In the genomic region with DNA sequence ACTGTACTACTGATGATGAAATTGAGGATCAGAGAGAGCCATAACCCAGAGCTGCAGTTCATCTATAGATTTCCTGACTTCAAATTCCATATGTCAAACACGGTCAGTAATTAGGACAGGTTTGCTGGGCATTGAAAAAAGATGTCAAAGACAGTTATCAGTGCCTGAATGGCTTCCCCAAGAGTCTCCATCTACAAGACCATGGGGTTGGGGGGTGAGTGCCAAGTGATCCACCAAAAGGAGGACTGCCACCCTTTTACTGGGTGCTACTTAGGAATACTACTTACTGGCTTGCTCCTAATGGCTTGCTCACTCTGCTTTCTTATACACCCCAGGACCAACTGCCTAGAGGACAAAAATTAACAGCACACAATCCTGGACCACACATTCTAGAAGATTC, we compare ENCODE assay signal across 18 mouse cellular contexts.
A peak's percentile ranks its signal among the peaks of the same experiment; 100 is the strongest.
DNase-seq lines count a peak whose midpoint lies in the region; ATAC-seq lines count a peak whose summit lies in the region.
"Had no signal": no experiment of that assay in that cellular context is flagged by ENCODE, and none has a peak within 500 bp of the region (broad histone marks: within the 10 kb centered on the region; RNA-seq: fewer than 3 reads in every experiment).

No protein-coding gene starts in this region.

- no peak overlapping the region for H3K4me3 ChIP-seq in forebrain, embryonic 11.5 days (ENCODE audit: low read depth, low read length)
- H3K4me3 ChIP-seq in forebrain, embryonic 16.5 days (replicated peaks; ENCODE audit: low read length): no peak overlapping the region
- H3K4me3 ChIP-seq in hindbrain, embryonic 10.5 days: no peak overlapping the region
- H3K4me3 ChIP-seq in hindbrain, embryonic 13.5 days: no peak overlapping the region
- H3K4me3 ChIP-seq in midbrain, embryonic 14.5 days (replicated peaks; ENCODE audit: low read depth, low read length): no peak overlapping the region
- H3K4me3 ChIP-seq: embryonic facial prominence, embryonic 12.5 days; heart, embryonic 10.5 days; hindbrain, embryonic 15.5 days had no signal

- DNase-seq in forebrain, embryonic 11.5 days (ENCODE audit: low spot score): no peak
- no peak for DNase-seq in hindbrain, embryonic 10.5 days (ENCODE audit: low spot score)
- no peak for DNase-seq in midbrain, embryonic 14.5 days
- DNase-seq in retina, postnatal 1 day: peak; percentile 51
- no peak for DNase-seq in kidney, postnatal 25 days
- DNase-seq: adrenal gland, postnatal 14 days; cerebellum, adult 11-12 months; cerebellum, adult 9-10 months; cerebellum, postnatal 25 days; gastrocnemius, postnatal 36 days; heart, adult 18-20 months; heart, postnatal 10 days had no signal

- no peak overlapping the region for H3K9ac ChIP-seq in forebrain, embryonic 11.5 days (ENCODE audit: low read length)
- H3K9ac ChIP-seq in forebrain, embryonic 16.5 days (replicated peaks; ENCODE audit: low read depth, low read length): no peak overlapping the region
- H3K9ac ChIP-seq in hindbrain, embryonic 13.5 days: no peak overlapping the region
- no peak overlapping the region for H3K9ac ChIP-seq in midbrain, embryonic 14.5 days (replicated peaks; ENCODE audit: low read length)
- H3K9ac ChIP-seq: embryonic facial prominence, embryonic 12.5 days; hindbrain, embryonic 15.5 days had no signal

- H3K27ac ChIP-seq in forebrain, embryonic 11.5 days (ENCODE audit: low read depth, low read length): peak overlapping the region; percentile 94
- H3K27ac ChIP-seq in forebrain, embryonic 16.5 days (ENCODE audit: low read length): no peak overlapping the region
- peak overlapping the region; percentile 91 for H3K27ac ChIP-seq in hindbrain, embryonic 10.5 days
- no peak overlapping the region for H3K27ac ChIP-seq in hindbrain, embryonic 13.5 days
- H3K27ac ChIP-seq in midbrain, embryonic 14.5 days (replicated peaks; ENCODE audit: low read depth, low read length): peak overlapping the region; percentile 72
- H3K27ac ChIP-seq: embryonic facial prominence, embryonic 12.5 days; heart, embryonic 10.5 days; hindbrain, embryonic 15.5 days had no signal

- H3K36me3 ChIP-seq in forebrain, embryonic 11.5 days (ENCODE audit: control insufficient read depth, insufficient read depth, low read length): no peaks in the 10 kb centered on the region
- H3K36me3 ChIP-seq in forebrain, embryonic 16.5 days (ENCODE audit: control insufficient read depth, insufficient read depth): no peaks in the 10 kb centered on the region
- H3K36me3 ChIP-seq in hindbrain, embryonic 10.5 days: no peaks in the 10 kb centered on the region
- no peaks in the 10 kb centered on the region for H3K36me3 ChIP-seq in hindbrain, embryonic 13.5 days
- no peaks in the 10 kb centered on the region for H3K36me3 ChIP-seq in midbrain, embryonic 14.5 days (ENCODE audit: control insufficient read depth, insufficient read depth, low read length)
- H3K36me3 ChIP-seq: embryonic facial prominence, embryonic 12.5 days; heart, embryonic 10.5 days; hindbrain, embryonic 15.5 days had no signal

- ATAC-seq in forebrain, embryonic 11.5 days (replicated peaks; ENCODE audit: low FRiP score): no peak
- no peak for ATAC-seq in forebrain, embryonic 16.5 days
- ATAC-seq in hindbrain, embryonic 13.5 days (ENCODE audit: low FRiP score): no peak
- ATAC-seq in midbrain, embryonic 14.5 days (ENCODE audit: low FRiP score, low TSS enrichment): no peak
- ATAC-seq: activated CD4-positive, CD25-positive, alpha-beta regulatory T cell, adult 4 months had no signal

- H3K9me3 ChIP-seq in forebrain, embryonic 11.5 days (ENCODE audit: control insufficient read depth, low read length): no peaks in the 10 kb centered on the region
- no peaks in the 10 kb centered on the region; the same call in 1 of the 2 replicates for H3K9me3 ChIP-seq in forebrain, embryonic 16.5 days (ENCODE audit: control insufficient read depth, low read length)
- H3K9me3 ChIP-seq in hindbrain, embryonic 10.5 days: peaks cover 2% of the 10 kb centered on the region; the same call in 1 of the 2 replicates
- no peaks in the 10 kb centered on the region for H3K9me3 ChIP-seq in hindbrain, embryonic 13.5 days
- H3K9me3 ChIP-seq in midbrain, embryonic 14.5 days (ENCODE audit: control insufficient read depth, low read length): no peaks in the 10 kb centered on the region
- H3K9me3 ChIP-seq: embryonic facial prominence, embryonic 12.5 days; heart, embryonic 10.5 days; hindbrain, embryonic 15.5 days had no signal

- peaks cover 11% of the 10 kb centered on the region; the same call in 1 of the 2 replicates for H3K4me1 ChIP-seq in forebrain, embryonic 11.5 days (replicated peaks; ENCODE audit: control insufficient read depth, insufficient read depth, low read length)
- peaks cover 22% of the 10 kb centered on the region for H3K4me1 ChIP-seq in forebrain, embryonic 16.5 days (replicated peaks; ENCODE audit: control insufficient read depth, insufficient read depth, low read length)
- H3K4me1 ChIP-seq in hindbrain, embryonic 10.5 days (replicated peaks): peaks cover 43% of the 10 kb centered on the region
- H3K4me1 ChIP-seq in hindbrain, embryonic 13.5 days (replicated peaks): peaks cover 30% of the 10 kb centered on the region
- peaks cover 33% of the 10 kb centered on the region for H3K4me1 ChIP-seq in midbrain, embryonic 14.5 days (ENCODE audit: control insufficient read depth, insufficient read depth, low read length)
- H3K4me1 ChIP-seq: heart, embryonic 10.5 days had no signal

- 54% methylated on average over 1 of the region's 1 CpGs for WGBS in forebrain, embryonic 11.5 days
- WGBS in forebrain, embryonic 16.5 days: 44% methylated on average over 1 of the region's 1 CpGs
- 82% methylated on average over 1 of the region's 1 CpGs for WGBS in hindbrain, embryonic 10.5 days
- 88% methylated on average over 1 of the region's 1 CpGs for WGBS in hindbrain, embryonic 13.5 days
- 45% methylated on average over 1 of the region's 1 CpGs for WGBS in midbrain, embryonic 14.5 days

- no peaks in the 10 kb centered on the region for H3K27me3 ChIP-seq in forebrain, embryonic 11.5 days (ENCODE audit: control insufficient read depth, insufficient read depth, low read length)
- no peaks in the 10 kb centered on the region for H3K27me3 ChIP-seq in forebrain, embryonic 16.5 days (replicated peaks; ENCODE audit: control insufficient read depth, insufficient read depth, low read length)
- H3K27me3 ChIP-seq in hindbrain, embryonic 10.5 days (ENCODE audit: insufficient read depth, poor library complexity, severe bottlenecking): no peaks in the 10 kb centered on the region
- H3K27me3 ChIP-seq in hindbrain, embryonic 13.5 days: no peaks in the 10 kb centered on the region
- H3K27me3 ChIP-seq in midbrain, embryonic 14.5 days (ENCODE audit: control insufficient read depth, insufficient read depth, low read length): no peaks in the 10 kb centered on the region
- H3K27me3 ChIP-seq: hindbrain, embryonic 15.5 days had no signal

- H3K4me2 ChIP-seq in forebrain, embryonic 11.5 days (ENCODE audit: low read depth, low read length, severe bottlenecking): no peak overlapping the region
- no peak overlapping the region for H3K4me2 ChIP-seq in forebrain, embryonic 16.5 days (ENCODE audit: low read length)
- H3K4me2 ChIP-seq in hindbrain, embryonic 13.5 days: no peak overlapping the region
- no peak overlapping the region for H3K4me2 ChIP-seq in midbrain, embryonic 14.5 days (ENCODE audit: low read length)
- H3K4me2 ChIP-seq: embryonic facial prominence, embryonic 12.5 days; hindbrain, embryonic 15.5 days had no signal

Comparison
In these comparisons a context has a peak if more than half of its experiments do, and no peak if none do; other contexts are left out.
1. H3K27ac ChIP-seq: peak in forebrain, embryonic 11.5 days (single experiment), hindbrain, embryonic 10.5 days (single experiment) and midbrain, embryonic 14.5 days (single experiment); none in forebrain, embryonic 16.5 days (single experiment) and hindbrain, embryonic 13.5 days (single experiment).